Mouse (Mus musculus) fibroblast of lung, adult 2 months (primary cell): Measurements from ENCODE around the gene Dpy19l1.
A peak's percentile ranks its signal among the peaks of the same experiment; 100 is the strongest.

Experiments
- DNase-seq: peaks from one replicate; pipeline ENCODE4 v3.0.0-alpha.2; 2011; ENCODE audit warnings: low read depth

Gene Dpy19l1

GRCm38 (mm10) chr9:24470166-24470565 lies 32.8 kb downstream of the Dpy19l1 start:
- no peak for DNase-seq

GRCm38 (mm10) chr9:24467186-24467585 lies 35.8 kb downstream of the Dpy19l1 start:
- no peak for DNase-seq

GRCm38 (mm10) chr9:24466649-24467048 lies 36.3 kb downstream of the Dpy19l1 start:
- no peak for DNase-seq

- no peak for DNase-seq
Measured at GRCm38 (mm10) chr9:24461379-24461961, 41.5 kb downstream of the Dpy19l1 start.

GRCm38 (mm10) chr9:24453833-24454232 lies 49.1 kb downstream of the Dpy19l1 start:
- no peak for DNase-seq

GRCm38 (mm10) chr9:24450976-24451375 lies 52.0 kb downstream of the Dpy19l1 start:
- no peak for DNase-seq

- DNase-seq = no peak
Measured at GRCm38 (mm10) chr9:24450524-24450923, 52.4 kb downstream of the Dpy19l1 start.

GRCm38 (mm10) chr9:24434901-24435300 lies 68.0 kb downstream of the Dpy19l1 start:
- no peak for DNase-seq

- no peak for DNase-seq
Measured at GRCm38 (mm10) chr9:24429721-24430120, 73.2 kb downstream of the Dpy19l1 start.

- no peak for DNase-seq
Measured at GRCm38 (mm10) chr9:24425679-24426078, 77.3 kb downstream of the Dpy19l1 start.

GRCm38 (mm10) chr9:24423241-24423640 lies 79.7 kb downstream of the Dpy19l1 start:
- no peak for DNase-seq

- no peak for DNase-seq
Measured at GRCm38 (mm10) chr9:24421888-24422287, 81.1 kb downstream of the Dpy19l1 start.

GRCm38 (mm10) chr9:24421221-24421620 lies 81.7 kb downstream of the Dpy19l1 start:
- DNase-seq = no peak

- no peak for DNase-seq
Measured at GRCm38 (mm10) chr9:24420144-24420543, 82.8 kb downstream of the Dpy19l1 start.

- DNase-seq = no peak
Measured at GRCm38 (mm10) chr9:24418281-24418680, 84.7 kb downstream of the Dpy19l1 start.

- no peak for DNase-seq
Measured at GRCm38 (mm10) chr9:24411483-24411882, 91.5 kb downstream of the Dpy19l1 start.

- no peak for DNase-seq
Measured at GRCm38 (mm10) chr9:24410439-24410838, 92.5 kb downstream of the Dpy19l1 start.

GRCm38 (mm10) chr9:24407992-24408391 lies 94.9 kb downstream of the Dpy19l1 start:
- no peak for DNase-seq

- peak; percentile 34 for DNase-seq
Measured at GRCm38 (mm10) chr9:24394146-24394545, 108.8 kb downstream of the Dpy19l1 start.

- DNase-seq = no peak
Measured at GRCm38 (mm10) chr9:24390807-24391370, 112.1 kb downstream of the Dpy19l1 start.

- no peak for DNase-seq
Measured at GRCm38 (mm10) chr9:24387230-24387629, 115.7 kb downstream of the Dpy19l1 start.

GRCm38 (mm10) chr9:24379321-24379720 lies 123.6 kb downstream of the Dpy19l1 start:
- no peak for DNase-seq

GRCm38 (mm10) chr9:24378848-24379247 lies 124.1 kb downstream of the Dpy19l1 start:
- DNase-seq = no peak
